Mouse (Mus musculus) C2C12 (cell line): ENCODE measurements around the gene Cnnm3. TPM values are rescaled to one million over a fixed set of nuclear protein-coding genes. Genes with fewer than 3 reads are reported as not detected.
A peak's percentile ranks its signal among the peaks of the same experiment; 100 is the strongest.

ENCODE experiments used
- H3K27me3 ChIP-seq: one replicate; pipeline ENCODE4 v1.6.1; 2011; ENCODE audit not compliant: control insufficient read depth, insufficient read depth, insufficient read length
- H3K36me3 ChIP-seq: one replicate; pipeline ENCODE4 v1.6.1; 2011; ENCODE audit not compliant: control insufficient read depth, insufficient read depth
- H3K4me3 ChIP-seq: one replicate; pipeline ENCODE4 v1.5.1; 2011; ENCODE audit warnings: mild to moderate bottlenecking, control low read depth; ENCODE audit not compliant: poor library complexity, insufficient read depth, severe bottlenecking
- H3K79me2 ChIP-seq: one replicate; pipeline ENCODE4 v1.6.1; 2011; ENCODE audit not compliant: control insufficient read depth, insufficient read depth
- H3K79me3 ChIP-seq: one replicate; pipeline ENCODE4 v1.6.1; 2011; ENCODE audit warnings: low read depth, control low read depth
- H3ac ChIP-seq: one replicate; pipeline ENCODE3; 2011; ENCODE audit warnings: low read depth; ENCODE audit not compliant: control insufficient read depth, insufficient read length
- CEBPB ChIP-seq: IDR thresholded peaks from one replicate; pipeline ENCODE4 v1.6.1; 2011; ENCODE audit warnings: low read depth, mild to moderate bottlenecking, control low read depth, moderate library complexity
- CTCF ChIP-seq: IDR thresholded peaks from one replicate; pipeline ENCODE4 v1.5.1; 2011; ENCODE audit not compliant: control insufficient read depth, insufficient read depth, insufficient read length
- FOSL1 ChIP-seq: IDR thresholded peaks from one replicate; pipeline ENCODE4 v1.8.0; 2011; ENCODE audit warnings: mild to moderate bottlenecking, low read length; ENCODE audit not compliant: poor library complexity, insufficient read depth, severe bottlenecking
- MAX ChIP-seq: IDR thresholded peaks from one replicate; pipeline ENCODE4 v1.6.1; 2011; ENCODE audit warnings: mild to moderate bottlenecking, control low read depth
- MYOD1 ChIP-seq: IDR thresholded peaks from one replicate; pipeline ENCODE4 v1.6.1; 2011; ENCODE audit warnings: low read depth; ENCODE audit not compliant: control insufficient read depth, insufficient read length
- MYOG ChIP-seq: IDR thresholded peaks from one replicate; pipeline ENCODE4 v1.6.1; 2011; ENCODE audit not compliant: control insufficient read depth, insufficient read length; ENCODE audit errors: extremely low read depth
- USF1 ChIP-seq: IDR thresholded peaks from one replicate; pipeline ENCODE4 v1.6.1; 2011; ENCODE audit warnings: low read depth, mild to moderate bottlenecking, control low read depth, moderate library complexity
- polyA plus RNA-seq: library from polyadenylated mRNA; unstranded; fragments of >200 nt; fragmentation: generic; extraction: Trizol; gene quantifications from one replicate; pipeline ENCODE4 v1.2.1, GENCODE M21; 2012; ENCODE audit warnings: missing spikeins

Cnnm3 gene
- polyA plus RNA-seq, 1 experiment = 6.5 TPM

DNA sequence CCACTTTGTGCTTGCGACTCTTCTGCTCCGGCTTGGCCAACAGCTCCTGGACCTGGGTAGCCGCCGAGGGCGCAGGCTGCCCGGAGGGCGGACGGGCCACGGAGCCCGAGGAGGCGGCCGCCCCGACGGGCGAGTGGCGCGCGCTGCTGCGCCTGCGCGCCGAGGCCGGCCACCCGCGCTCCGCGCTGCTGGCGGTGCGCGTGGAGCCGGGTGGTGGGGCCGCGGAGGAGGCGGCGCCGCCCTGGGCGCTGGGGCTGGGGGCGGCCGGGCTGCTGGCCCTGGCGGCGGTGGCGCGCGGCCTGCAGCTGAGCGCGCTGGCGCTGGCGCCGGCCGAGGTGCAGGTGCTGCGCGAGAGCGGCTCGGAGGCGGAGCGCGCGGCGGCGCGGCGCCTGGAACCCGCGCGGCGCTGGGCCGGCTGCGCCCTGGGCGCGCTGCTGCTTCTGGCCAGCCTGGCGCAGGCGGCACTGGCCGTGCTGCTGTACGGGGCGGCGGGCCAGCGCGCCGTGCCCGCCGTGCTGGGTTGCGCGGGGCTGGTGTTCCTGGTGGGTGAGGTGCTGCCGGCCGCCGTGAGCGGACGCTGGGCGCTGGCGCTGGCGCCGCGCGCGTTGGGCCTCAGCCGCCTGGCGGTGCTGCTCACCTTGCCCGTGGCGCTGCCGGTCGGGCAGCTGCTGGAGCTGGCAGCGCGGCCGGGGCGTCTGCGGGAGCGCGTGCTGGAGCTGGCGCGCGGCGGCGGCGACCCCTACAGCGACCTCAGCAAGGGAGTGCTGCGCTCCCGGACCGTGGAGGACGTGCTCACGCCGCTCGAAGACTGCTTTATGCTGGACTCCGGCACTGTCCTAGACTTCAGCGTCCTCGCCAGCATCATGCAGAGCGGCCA lies 660 bp downstream of the Cnnm3 start:
- Histone ChIP-seq H3ac (peak overlapping the region; percentile 81), H3K79me3 (peaks cover 6% of the 10 kb centered on the region), H3K79me2 (peaks cover 31% of the 10 kb centered on the region), H3K4me3 (peak overlapping the region; percentile 75), H3K27me3 (no peaks in the 10 kb centered on the region), H3K36me3 (peaks cover 4% of the 10 kb centered on the region)
- TF ChIP-seq CTCF = peak; percentile 61
- no peak for TF ChIP-seq MYOD1

DNA sequence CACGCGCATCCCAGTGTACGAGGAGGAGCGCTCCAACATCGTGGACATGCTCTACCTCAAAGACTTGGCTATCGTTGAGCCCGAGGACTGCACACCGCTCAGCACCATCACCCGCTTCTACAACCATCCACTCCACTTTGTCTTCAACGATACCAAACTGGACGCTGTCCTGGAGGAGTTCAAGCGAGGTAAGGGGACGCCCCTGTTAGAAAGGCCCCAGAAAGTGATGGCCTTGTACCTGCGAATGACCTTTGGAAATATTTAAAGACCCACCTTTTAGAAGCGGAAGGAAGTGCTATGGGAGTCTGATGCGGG lies 1.3 kb downstream of the Cnnm3 start:
- no peaks in the 10 kb centered on the region for H3K27me3 ChIP-seq
- H3K79me3 ChIP-seq = peaks cover 6% of the 10 kb centered on the region
- peak overlapping the region; percentile 81 for H3ac ChIP-seq
- TF ChIP-seq FOSL1 (no peak), USF1 (no peak), MYOD1 (no peak), CTCF (no peak), MAX (no peak), MYOG (no peak), CEBPB (no peak)
- H3K36me3 ChIP-seq = peaks cover 4% of the 10 kb centered on the region
- peak overlapping the region; percentile 75 for H3K4me3 ChIP-seq
- peaks cover 31% of the 10 kb centered on the region for H3K79me2 ChIP-seq

DNA sequence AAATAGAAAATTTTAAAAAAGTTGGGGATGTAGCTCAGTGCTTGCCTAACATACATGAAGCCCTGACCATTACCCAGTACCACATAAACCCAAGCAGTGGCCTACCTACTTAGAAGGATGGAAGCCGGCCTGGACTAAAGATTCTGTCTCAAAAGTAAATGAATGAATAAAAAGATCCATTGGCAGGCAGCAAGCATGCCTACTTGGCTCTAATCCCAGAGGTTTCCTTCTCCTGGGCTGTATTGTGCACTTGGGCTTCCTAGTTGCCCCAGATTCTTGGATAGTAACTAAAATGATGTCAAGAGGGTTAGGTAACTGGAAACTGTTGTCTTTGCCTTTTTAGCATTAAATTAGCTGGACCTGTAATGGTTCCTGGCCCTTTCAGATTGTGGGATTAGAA lies 1.6 kb downstream of the Cnnm3 start:
- TF ChIP-seq CTCF (no peak), USF1 (no peak), MYOG (no peak), CEBPB (no peak), MYOD1 (no peak), FOSL1 (no peak), MAX (no peak)
- peaks cover 6% of the 10 kb centered on the region for H3K79me3 ChIP-seq
- peak overlapping the region; percentile 75 for H3K4me3 ChIP-seq
- peaks cover 31% of the 10 kb centered on the region for H3K79me2 ChIP-seq
- H3K27me3 ChIP-seq = no peaks in the 10 kb centered on the region
- H3K36me3 ChIP-seq = peaks cover 4% of the 10 kb centered on the region
- H3ac ChIP-seq = no peak overlapping the region

DNA sequence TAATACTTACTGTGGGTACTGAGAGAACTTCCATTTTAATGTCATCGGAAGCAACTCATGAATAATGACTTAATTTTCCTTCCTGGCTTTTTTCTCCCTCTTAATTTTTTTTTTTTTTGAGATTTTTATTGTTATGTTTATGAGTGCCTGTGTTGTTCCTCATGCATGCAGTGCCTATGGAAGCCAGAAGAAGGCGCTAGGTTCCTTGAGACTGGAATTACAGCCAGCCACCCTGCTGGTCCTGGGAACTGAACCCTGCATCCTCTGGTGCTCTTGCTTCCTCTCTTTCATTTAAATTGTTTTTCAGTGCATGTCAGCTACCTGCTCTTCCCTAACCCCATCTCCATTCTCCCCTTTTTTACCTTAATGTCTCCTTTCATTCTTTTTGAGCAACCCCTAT lies 2.1 kb downstream of the Cnnm3 start:
- H3K27me3 ChIP-seq = no peaks in the 10 kb centered on the region
- peaks cover 4% of the 10 kb centered on the region for H3K36me3 ChIP-seq
- peaks cover 6% of the 10 kb centered on the region for H3K79me3 ChIP-seq
- H3ac ChIP-seq = no peak overlapping the region
- H3K79me2 ChIP-seq = peaks cover 31% of the 10 kb centered on the region
- TF ChIP-seq CTCF (peak; percentile 50), CEBPB (no peak), MAX (no peak)
- peak overlapping the region; percentile 75 for H3K4me3 ChIP-seq

DNA sequence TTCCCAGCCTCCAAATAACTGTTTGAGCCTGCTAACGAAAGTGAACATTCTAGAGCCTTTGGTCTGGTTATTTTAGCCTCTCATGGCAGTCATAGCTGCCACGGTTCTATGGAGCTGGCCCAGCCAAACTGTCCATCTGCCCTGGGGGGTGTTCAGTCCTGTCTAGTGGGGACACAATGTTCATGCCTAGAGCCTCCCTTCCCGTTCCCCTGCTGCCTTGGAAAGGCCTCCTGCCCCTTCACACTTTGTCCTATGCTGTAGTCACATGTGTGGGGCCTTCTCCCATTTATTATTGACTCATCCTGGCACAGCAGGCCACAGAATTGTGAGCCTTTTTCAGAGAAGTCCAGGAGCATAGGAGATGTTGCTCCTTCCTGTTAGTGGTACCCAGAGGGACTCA lies 6.6 kb downstream of the Cnnm3 start:
- Histone ChIP-seq H3K79me2 (peaks cover 24% of the 10 kb centered on the region), H3K27me3 (no peaks in the 10 kb centered on the region), H3K36me3 (peaks cover 20% of the 10 kb centered on the region), H3ac (no peak overlapping the region), H3K4me3 (no peak overlapping the region), H3K79me3 (peaks cover 3% of the 10 kb centered on the region)
- TF ChIP-seq USF1 (no peak), CTCF (no peak), FOSL1 (no peak), MYOD1 (no peak), MAX (no peak), CEBPB (no peak), MYOG (no peak)

DNA sequence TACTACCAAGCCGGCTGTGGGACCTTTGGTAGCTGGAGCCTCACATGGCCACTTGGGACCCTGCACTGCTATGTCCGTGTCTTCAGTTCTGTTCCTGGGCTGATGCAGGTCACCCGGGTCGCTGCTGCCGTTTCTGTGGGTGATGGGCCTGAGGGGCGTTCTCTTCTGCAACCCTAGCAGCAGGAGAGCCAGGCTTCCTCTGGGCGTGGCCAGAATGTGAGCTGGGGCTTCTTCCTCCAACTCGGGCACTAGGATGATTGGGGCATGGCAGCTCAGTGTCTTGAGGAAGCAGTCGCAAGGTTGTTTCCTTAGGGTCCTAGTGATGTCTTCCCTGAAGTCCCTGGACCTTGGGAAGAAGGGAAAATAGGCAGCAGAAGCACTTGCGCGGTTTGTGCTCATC lies 8.0 kb downstream of the Cnnm3 start:
- Histone ChIP-seq H3K79me3 (peaks cover 3% of the 10 kb centered on the region), H3K27me3 (no peaks in the 10 kb centered on the region), H3ac (no peak overlapping the region), H3K36me3 (peaks cover 27% of the 10 kb centered on the region), H3K79me2 (peaks cover 10% of the 10 kb centered on the region), H3K4me3 (no peak overlapping the region)
- TF ChIP-seq USF1 = no peak
- TF ChIP-seq MYOD1 = no peak
- TF ChIP-seq CEBPB = no peak
- TF ChIP-seq FOSL1 = no peak
- TF ChIP-seq MAX = no peak
- TF ChIP-seq CTCF = no peak
- no peak for TF ChIP-seq MYOG
